Mouse (Mus musculus) kidney, embryonic 16.5 days (tissue): ENCODE data around the gene Dcaf1. TPM values are rescaled to one million over a fixed set of nuclear protein-coding genes. Genes with fewer than 3 reads are reported as not detected.
A peak's percentile ranks its signal among the peaks of the same experiment; 100 is the strongest.

Experiments used
- ATAC-seq: fragments of 200-750 bp; cut with Nextera tagmentation; 2 replicates; pipeline ENCODE4 v1.8.0; 2017; ENCODE audit warnings: moderate TSS enrichment; ENCODE audit not compliant: low FRiP score, low TSS enrichment
- H3K27ac ChIP-seq: fragments of 300-500 bp; sonication (generic); 2 replicates; pipeline ENCODE4 v1.5.1; 2014; ENCODE audit warnings: low read length
- H3K27me3 ChIP-seq: fragments of 300-500 bp; sonication (generic); 2 replicates; pipeline ENCODE4 v1.6.1; 2014; ENCODE audit warnings: low read length, control low read depth, mixed read lengths; ENCODE audit not compliant: insufficient read depth
- H3K36me3 ChIP-seq: fragments of 300-500 bp; sonication (generic); 2 replicates; pipeline ENCODE4 v1.6.1; 2014; ENCODE audit warnings: low read length, control low read depth, mixed read lengths; ENCODE audit not compliant: insufficient read depth
- H3K4me1 ChIP-seq: fragments of 300-500 bp; sonication (generic); 2 replicates; pipeline ENCODE4 v1.6.1; 2014; ENCODE audit warnings: low read length, control low read depth, mixed read lengths; ENCODE audit not compliant: insufficient read depth
- H3K4me2 ChIP-seq: fragments of 300-500 bp; sonication (generic); replicated peaks from 2 replicates; pipeline ENCODE4 v1.6.1; 2014; ENCODE audit warnings: low read depth, low read length
- H3K4me3 ChIP-seq: fragments of 300-500 bp; sonication (generic); 2 replicates; pipeline ENCODE4 v1.5.1; 2014; ENCODE audit warnings: mild to moderate bottlenecking, low read length
- H3K9ac ChIP-seq: fragments of 300-500 bp; sonication (generic); replicated peaks from 2 replicates; pipeline ENCODE4 v1.6.1; 2014; ENCODE audit warnings: low read length
- H3K9me3 ChIP-seq: fragments of 300-500 bp; sonication (generic); 2 replicates; pipeline ENCODE4 v1.6.1; 2016; ENCODE audit warnings: low read length, control low read depth
- WGBS: fragments of 180-500 bp; shearing (Covaris S2); extraction: QIAGEN DNeasy Blood & Tissue Kit; methylation state at CpG from one replicate; pipeline ENCODE4 v1.1.7; 2014; 5-methylcytosine and 5-hydroxymethylcytosine counted together
- polyA plus RNA-seq: library from polyadenylated mRNA; unstranded; fragments of >200 nt; fragmentation: Nextera tagmentation; extraction: Ambion mirVana; gene quantifications from 2 replicates; pipeline ENCODE4 v1.2.1, GENCODE M21; 2015

The Dcaf1 gene
- polyA plus RNA-seq, 1 experiment from 2014 or later = 25.5 TPM

DNA sequence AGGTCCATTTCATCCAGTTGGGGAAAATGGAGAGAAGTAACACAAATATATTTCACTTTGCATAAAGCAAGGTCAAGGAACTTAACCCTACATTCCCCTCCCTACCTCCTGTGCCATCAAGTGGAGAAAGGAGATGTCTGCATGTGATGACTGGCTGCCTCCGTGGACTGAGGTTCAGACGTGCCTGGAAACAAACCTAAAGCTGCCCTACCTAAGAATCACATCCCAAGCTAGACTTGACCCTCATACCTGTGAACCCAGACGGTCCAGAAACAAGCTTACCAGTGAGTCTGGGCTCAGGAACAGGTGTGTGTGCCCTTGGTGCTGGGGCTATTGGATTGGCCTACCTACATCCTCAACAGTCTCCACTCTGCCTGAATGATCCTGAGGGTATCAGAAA is 71.7 kb downstream of the Dcaf1 start:
- H3K27me3 ChIP-seq = no peaks in the 10 kb centered on the region
- H3K27ac ChIP-seq = no peak overlapping the region
- WGBS = 47% methylated on average over 3 of the region's 3 CpGs
- H3K36me3 ChIP-seq = peaks cover 20% of the 10 kb centered on the region
- no peaks in the 10 kb centered on the region for H3K9me3 ChIP-seq
- H3K4me3 ChIP-seq = no peak overlapping the region
- H3K4me1 ChIP-seq = peaks cover 20% of the 10 kb centered on the region
- ATAC-seq = no peak
- H3K4me2 ChIP-seq = 0 out of 2 replicates have a peak overlapping the region, but pooled peaks have one; percentile 2
- no peak overlapping the region for H3K9ac ChIP-seq

DNA sequence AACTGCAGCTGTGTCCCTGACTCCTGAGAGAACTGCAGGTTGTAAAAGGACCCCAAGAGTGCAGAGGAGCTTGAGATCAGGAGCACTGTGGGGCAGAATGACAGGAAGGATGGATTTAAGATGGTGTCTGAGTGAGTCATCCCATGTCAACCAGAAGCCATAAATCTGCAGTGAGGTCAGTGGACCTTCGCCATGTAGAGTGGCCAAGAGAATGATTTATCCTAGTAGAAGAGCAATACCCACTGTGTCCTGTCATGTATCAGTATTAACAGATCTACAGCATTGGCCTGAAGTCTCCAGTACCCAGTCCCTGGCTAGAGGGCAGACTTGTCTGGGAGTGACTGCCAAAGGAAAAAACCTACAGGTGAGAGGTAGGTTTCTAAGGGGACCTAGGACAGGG is 77.2 kb downstream of the Dcaf1 start:
- Histone ChIP-seq H3K4me3 (no peak overlapping the region), H3K36me3 (no peaks in the 10 kb centered on the region), H3K4me2 (no peak overlapping the region), H3K9me3 (no peaks in the 10 kb centered on the region), H3K27me3 (no peaks in the 10 kb centered on the region), H3K27ac (no peak overlapping the region), H3K9ac (no peak overlapping the region), H3K4me1 (no peaks in the 10 kb centered on the region)
- 48% methylated on average over 1 of the region's 1 CpGs for WGBS
- no peak for ATAC-seq

DNA sequence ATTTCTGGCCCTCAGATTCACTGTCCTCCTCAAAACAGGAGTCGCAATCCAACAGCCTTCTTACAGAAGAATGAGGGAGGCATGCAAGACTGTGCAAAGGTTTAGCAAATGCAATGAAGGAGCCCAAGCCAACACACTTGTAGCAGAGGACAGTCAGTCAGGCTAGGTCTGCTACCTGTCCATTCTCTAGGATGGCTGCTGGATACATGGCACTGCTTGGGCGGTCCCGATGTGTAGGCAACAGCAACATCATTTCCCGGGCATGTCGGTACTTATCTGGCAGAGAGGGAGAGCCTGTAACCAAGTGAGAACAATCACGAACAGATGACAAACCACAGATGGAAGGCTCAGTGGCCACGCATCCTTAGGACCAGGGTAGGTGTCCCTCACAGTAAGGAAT is 79.9 kb downstream of the Dcaf1 start:
- Histone ChIP-seq H3K9me3 (no peaks in the 10 kb centered on the region), H3K4me3 (no peak overlapping the region), H3K4me1 (no peaks in the 10 kb centered on the region), H3K36me3 (no peaks in the 10 kb centered on the region), H3K27me3 (no peaks in the 10 kb centered on the region), H3K9ac (no peak overlapping the region), H3K27ac (no peak overlapping the region), H3K4me2 (no peak overlapping the region)
- ATAC-seq = no peak
- 91% methylated on average over 7 of the region's 7 CpGs for WGBS

DNA sequence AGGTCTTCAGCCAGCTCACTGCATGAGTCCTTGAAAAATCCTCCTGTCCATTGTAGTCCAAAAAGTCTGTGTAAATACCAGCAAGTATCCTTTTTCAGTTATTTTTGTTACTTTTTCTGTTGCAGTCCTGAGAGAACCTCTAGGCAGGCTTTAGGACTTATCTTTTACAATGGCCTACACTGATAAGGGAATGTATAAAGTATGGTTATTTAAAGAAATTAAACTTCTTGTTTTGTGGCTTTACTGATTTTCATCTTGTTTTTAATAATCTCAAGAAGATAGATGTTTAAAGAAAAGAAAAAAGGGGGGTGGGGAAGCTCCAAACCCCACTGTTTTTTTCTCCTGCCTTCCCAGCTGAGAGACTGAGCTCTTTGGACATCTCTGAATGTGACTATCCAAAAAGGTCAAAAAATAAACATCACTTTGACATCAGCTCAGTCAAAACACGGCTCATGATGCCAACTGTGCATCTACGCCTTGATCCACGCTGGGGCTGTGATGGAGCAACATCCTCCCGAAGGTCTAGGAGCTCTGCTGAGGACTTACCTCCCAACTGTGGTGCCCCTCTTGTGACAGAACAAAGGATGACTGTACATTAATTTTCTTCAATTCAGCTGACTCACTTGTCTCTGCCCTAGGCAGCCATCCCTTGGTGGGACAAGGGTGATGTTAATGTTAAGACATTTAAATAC is 81.6 kb downstream of the Dcaf1 start:
- WGBS = 77% methylated on average over 4 of the region's 4 CpGs
- Histone ChIP-seq H3K27me3 (no peaks in the 10 kb centered on the region), H3K27ac (no peak overlapping the region), H3K4me3 (no peak overlapping the region), H3K9ac (no peak overlapping the region), H3K4me1 (no peaks in the 10 kb centered on the region), H3K36me3 (no peaks in the 10 kb centered on the region), H3K9me3 (no peaks in the 10 kb centered on the region), H3K4me2 (no peak overlapping the region)
- ATAC-seq = no peak

DNA sequence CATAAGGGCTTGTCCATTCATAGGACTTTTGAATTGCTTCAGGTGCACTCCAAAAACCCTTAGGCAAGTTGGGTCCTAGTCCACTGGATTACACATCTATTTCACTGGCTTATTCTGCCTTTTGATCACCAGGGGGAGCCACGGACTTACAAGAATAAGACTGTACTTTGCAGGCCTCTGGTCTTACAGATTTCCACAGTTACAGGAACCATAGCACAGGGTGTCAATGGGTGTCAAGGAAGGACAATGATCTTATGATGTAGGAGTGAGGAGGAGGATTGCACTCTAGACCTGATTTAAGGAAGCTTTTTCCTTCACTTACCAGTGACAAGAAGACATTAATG is 82.1 kb downstream of the Dcaf1 start:
- H3K9me3 ChIP-seq = no peaks in the 10 kb centered on the region
- H3K4me3 ChIP-seq = no peak overlapping the region
- no peak overlapping the region for H3K9ac ChIP-seq
- H3K36me3 ChIP-seq = no peaks in the 10 kb centered on the region
- H3K27me3 ChIP-seq = no peaks in the 10 kb centered on the region
- H3K4me1 ChIP-seq = no peaks in the 10 kb centered on the region
- WGBS = 16% methylated on average over 1 of the region's 1 CpGs
- ATAC-seq = peak; percentile 27; the same call in 1 of the 2 replicates
- H3K4me2 ChIP-seq = no peak overlapping the region
- no peak overlapping the region for H3K27ac ChIP-seq

DNA sequence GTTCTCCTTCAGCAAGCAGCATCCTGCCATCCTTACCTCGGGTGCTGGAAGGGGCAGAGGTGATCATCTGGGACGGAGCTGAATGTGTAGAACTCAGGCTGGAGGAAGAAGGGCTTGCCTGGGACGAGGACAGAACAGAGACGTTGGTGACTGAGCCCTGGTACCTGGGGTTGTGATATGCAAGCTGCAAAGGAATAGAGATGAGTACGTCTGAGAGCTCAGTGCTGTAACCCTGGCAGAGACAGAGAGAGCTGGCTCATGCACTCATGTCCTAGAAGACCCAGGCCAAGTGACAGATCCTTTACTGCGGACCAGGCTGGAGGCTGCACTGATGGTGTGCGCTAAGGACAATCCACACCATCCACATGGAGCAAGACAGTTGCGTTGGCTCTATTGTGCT is 84.9 kb downstream of the Dcaf1 start:
- ATAC-seq = no peak
- Histone ChIP-seq H3K27me3 (no peaks in the 10 kb centered on the region), H3K27ac (no peak overlapping the region), H3K4me2 (no peak overlapping the region), H3K9ac (no peak overlapping the region), H3K36me3 (no peaks in the 10 kb centered on the region), H3K9me3 (no peaks in the 10 kb centered on the region), H3K4me1 (no peaks in the 10 kb centered on the region), H3K4me3 (no peak overlapping the region)
- 90% methylated on average over 8 of the region's 8 CpGs for WGBS

GRCm38 (mm10) chr9:106908174-106908573 is 86.5 kb downstream of the Dcaf1 start:
- Histone ChIP-seq H3K4me3 (no peak overlapping the region), H3K4me1 (no peaks in the 10 kb centered on the region), H3K9ac (no peak overlapping the region), H3K27ac (no peak overlapping the region), H3K36me3 (no peaks in the 10 kb centered on the region), H3K9me3 (no peaks in the 10 kb centered on the region), H3K4me2 (no peak overlapping the region), H3K27me3 (no peaks in the 10 kb centered on the region)
- 79% methylated on average over 3 of the region's 3 CpGs for WGBS
- ATAC-seq = no peak

DNA sequence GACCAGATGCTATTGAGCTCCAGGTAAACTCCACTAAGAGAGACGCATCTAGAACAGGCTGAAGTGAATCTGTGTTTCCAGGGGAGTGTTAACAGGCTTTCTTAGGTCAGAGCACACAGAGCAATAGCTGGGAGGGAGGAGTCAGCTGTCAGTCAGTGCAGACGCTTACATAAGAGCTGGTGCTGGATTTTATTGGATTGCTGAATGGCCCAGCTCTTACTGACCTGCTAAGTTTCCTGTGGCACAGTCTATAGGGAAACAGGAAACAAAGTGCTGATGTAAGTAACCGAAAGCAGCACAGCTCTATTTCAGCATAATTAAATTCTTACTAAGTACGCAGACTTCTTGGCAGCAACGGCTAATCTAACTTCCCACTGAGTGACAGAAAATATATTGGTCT is 87.0 kb downstream of the Dcaf1 start:
- H3K4me2 ChIP-seq = no peak overlapping the region
- no peaks in the 10 kb centered on the region for H3K9me3 ChIP-seq
- H3K27ac ChIP-seq = no peak overlapping the region
- H3K36me3 ChIP-seq = no peaks in the 10 kb centered on the region
- no peak overlapping the region for H3K9ac ChIP-seq
- WGBS = 34% methylated on average over 5 of the region's 5 CpGs
- H3K4me1 ChIP-seq = no peaks in the 10 kb centered on the region
- no peaks in the 10 kb centered on the region for H3K27me3 ChIP-seq
- ATAC-seq = no peak
- no peak overlapping the region for H3K4me3 ChIP-seq

- H3K4me1 ChIP-seq = no peaks in the 10 kb centered on the region
- H3K4me3 ChIP-seq = no peak overlapping the region
- H3K4me2 ChIP-seq = no peak overlapping the region
- no peaks in the 10 kb centered on the region for H3K9me3 ChIP-seq
- H3K36me3 ChIP-seq = no peaks in the 10 kb centered on the region
- H3K27ac ChIP-seq = no peak overlapping the region
- 79% methylated on average over 1 of the region's 1 CpGs for WGBS
- no peak for ATAC-seq
- H3K27me3 ChIP-seq = no peaks in the 10 kb centered on the region
- H3K9ac ChIP-seq = no peak overlapping the region
These were observed 90.0 kb downstream of the Dcaf1 start for GRCm38 (mm10) chr9:106911624-106912023.

DNA sequence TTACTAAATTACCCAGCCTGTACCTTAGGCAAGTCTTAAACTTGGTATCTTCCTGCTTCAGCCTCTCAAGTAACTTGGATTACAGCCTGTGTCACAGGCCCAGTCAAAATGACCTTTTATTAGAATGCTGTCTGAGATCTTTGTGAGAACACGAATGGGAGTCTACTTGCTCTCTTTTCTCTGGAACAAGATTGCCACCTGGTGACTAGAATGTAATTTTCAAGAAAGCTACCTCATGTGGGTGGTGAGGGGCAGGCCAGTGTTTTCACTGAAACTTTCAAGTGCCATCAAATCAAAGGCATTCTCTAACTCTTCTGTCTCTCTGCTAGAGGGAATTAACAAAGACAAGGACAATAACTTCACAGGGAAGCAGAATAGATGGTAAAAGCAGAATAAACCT is 92.1 kb downstream of the Dcaf1 start:
- 3% methylated on average over 1 of the region's 1 CpGs for WGBS

More for the DNA sequence above, 92.1 kb downstream of the Dcaf1 start:
- H3K36me3 ChIP-seq = no peaks in the 10 kb centered on the region
- H3K4me3 ChIP-seq = no peak overlapping the region
- H3K9ac ChIP-seq = no peak overlapping the region
- no peaks in the 10 kb centered on the region for H3K4me1 ChIP-seq
- no peak overlapping the region for H3K4me2 ChIP-seq
- no peak for ATAC-seq
- H3K9me3 ChIP-seq = no peaks in the 10 kb centered on the region
- no peak overlapping the region for H3K27ac ChIP-seq
- H3K27me3 ChIP-seq = no peaks in the 10 kb centered on the region
